Mouse (Mus musculus): ENCODE data around the gene Pramel7. TPM values are rescaled to one million over a fixed set of nuclear protein-coding genes. Genes with fewer than 3 reads are reported as not detected.

Pramel7 gene
- polyA plus RNA-seq (2015; fragmentation: Nextera tagmentation; extraction: Ambion mirVana) = not detected in 2 replicates

GRCm38 (mm10) chr2:87496993-87497392, at the start of gene Pramel7:
Pramel7 (minus strand) TSS chr2:87497093.

DNA sequence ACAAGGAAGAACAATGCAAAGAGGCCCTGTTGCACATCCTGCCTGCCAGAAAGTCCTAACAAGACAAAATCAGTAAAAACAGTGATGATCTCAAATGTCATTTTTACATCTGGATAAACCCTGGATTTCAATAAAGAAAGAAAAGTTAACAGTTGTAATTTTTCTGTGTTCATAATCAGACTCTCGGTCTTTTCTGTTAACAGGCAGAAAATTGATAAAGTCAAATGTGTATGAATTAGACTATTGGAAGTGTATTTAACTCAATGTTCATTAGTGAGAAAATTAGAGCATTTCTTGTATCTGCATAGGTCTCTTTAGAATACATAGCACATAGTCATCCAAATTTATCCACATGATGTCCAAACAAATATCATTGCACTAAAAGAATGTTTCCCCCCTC, 48.5 kb upstream of the Pramel7 start, which contains the start of gene Olfr1128:
Olfr1128 (minus strand) TSS at position 101 of the 400 bp plus-strand sequence.

GRCm38 (mm10) chr2:87531496-87531895, 34.6 kb upstream of the Pramel7 start, which contains the start of gene Olfr153:
Olfr153 (plus strand) TSS chr2:87531796.

DNA sequence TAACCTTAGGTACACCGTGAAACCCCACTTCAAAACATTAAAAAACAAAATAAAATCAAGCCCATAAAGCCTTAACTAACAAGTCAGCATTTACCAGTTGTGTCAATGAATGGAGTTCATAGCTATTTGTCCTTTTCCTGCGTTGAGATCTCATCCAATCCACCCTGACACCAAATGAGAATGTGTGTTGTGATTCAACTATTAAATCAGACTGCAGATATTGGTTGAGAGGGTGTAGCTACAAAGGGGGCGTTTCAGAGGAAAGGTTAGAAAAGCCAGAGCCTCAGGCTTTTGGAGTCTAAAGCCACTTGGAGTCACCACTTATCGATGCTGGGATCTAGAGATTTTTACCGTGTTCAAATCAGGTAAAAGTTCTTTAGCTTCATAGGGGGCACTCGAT, 9.4 kb upstream of the Pramel7 start, which contains the start of gene Pramel6:
Pramel6 (plus strand) TSS at position 301 of the 400 bp plus-strand sequence.

DNA sequence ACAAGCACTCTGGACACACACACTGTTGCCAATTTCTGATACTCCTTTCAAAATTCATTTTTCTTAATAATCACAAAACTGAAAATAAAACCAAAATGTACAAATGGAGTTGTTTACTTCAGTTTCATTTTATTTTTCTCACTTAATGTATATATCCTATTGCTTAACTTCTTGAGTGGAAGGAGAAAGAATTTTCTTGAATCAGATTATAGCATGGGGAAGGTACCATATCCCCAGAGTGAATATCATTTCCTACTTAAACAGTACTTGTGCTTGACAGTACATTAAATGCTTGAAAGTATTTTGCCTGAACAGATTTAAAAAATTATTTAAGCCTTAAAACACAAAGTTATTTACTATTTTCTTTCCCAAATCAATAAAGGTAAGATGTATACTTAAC, 43.2 kb downstream of the Pramel7 start, which contains the start of gene Olfr1126:
Olfr1126 (plus strand) TSS at position 301 of the 400 bp plus-strand sequence.

Other genes starting within 250 kb of the Pramel7 start
- gene Olfr1115, start 249.1 kb downstream of the Pramel7 start, polyA plus RNA-seq (2015; fragmentation: Nextera tagmentation; extraction: Ambion mirVana) = not detected in 2 replicates
- gene Olfr1116, start 229.6 kb downstream of the Pramel7 start, polyA plus RNA-seq (2015; fragmentation: Nextera tagmentation; extraction: Ambion mirVana) = not detected in 2 replicates
- gene Olfr1118, start 189.5 kb downstream of the Pramel7 start, polyA plus RNA-seq (2015; fragmentation: Nextera tagmentation; extraction: Ambion mirVana) = not detected in 2 replicates
- not detected in 2 replicates for gene Olfr1120, start 142.3 kb downstream of the Pramel7 start, polyA plus RNA-seq (2015; fragmentation: Nextera tagmentation; extraction: Ambion mirVana)
- gene Olfr1121, start 127.2 kb downstream of the Pramel7 start, polyA plus RNA-seq (2015; fragmentation: Nextera tagmentation; extraction: Ambion mirVana) = not detected in 2 replicates
- gene Olfr1122, start 111.2 kb downstream of the Pramel7 start, polyA plus RNA-seq (2015; fragmentation: Nextera tagmentation; extraction: Ambion mirVana) = not detected in 2 replicates
- not detected in 2 replicates for gene Olfr1123, start 80.5 kb downstream of the Pramel7 start, polyA plus RNA-seq (2015; fragmentation: Nextera tagmentation; extraction: Ambion mirVana)
- 0.05 TPM in 1 of 2 replicates, not detected in the other for gene Olfr1124, start 66.8 kb downstream of the Pramel7 start, polyA plus RNA-seq (2015; fragmentation: Nextera tagmentation; extraction: Ambion mirVana)
- gene Olfr1126, start 43.1 kb downstream of the Pramel7 start, polyA plus RNA-seq (2015; fragmentation: Nextera tagmentation; extraction: Ambion mirVana) = not detected in 2 replicates
- gene Pramel6, start 9.5 kb upstream of the Pramel7 start, polyA plus RNA-seq (2015; fragmentation: Nextera tagmentation; extraction: Ambion mirVana) = not detected in 2 replicates
- gene Olfr153, start 34.7 kb upstream of the Pramel7 start, polyA plus RNA-seq (2015; fragmentation: Nextera tagmentation; extraction: Ambion mirVana) = not detected in 2 replicates
- not detected in 2 replicates for gene Olfr1128, start 48.4 kb upstream of the Pramel7 start, polyA plus RNA-seq (2015; fragmentation: Nextera tagmentation; extraction: Ambion mirVana)
- not detected in 2 replicates for gene Olfr1129, start 76.8 kb upstream of the Pramel7 start, polyA plus RNA-seq (2015; fragmentation: Nextera tagmentation; extraction: Ambion mirVana)
- not detected in 2 replicates for gene Olfr1130, start 109.1 kb upstream of the Pramel7 start, polyA plus RNA-seq (2015; fragmentation: Nextera tagmentation; extraction: Ambion mirVana)
- gene Olfr1131, start 130.0 kb upstream of the Pramel7 start, polyA plus RNA-seq (2015; fragmentation: Nextera tagmentation; extraction: Ambion mirVana) = not detected in 2 replicates
- not detected in 2 replicates for gene Olfr1132, start 140.4 kb upstream of the Pramel7 start, polyA plus RNA-seq (2015; fragmentation: Nextera tagmentation; extraction: Ambion mirVana)
- not detected in 2 replicates for gene Olfr1133, start 150.3 kb upstream of the Pramel7 start, polyA plus RNA-seq (2015; fragmentation: Nextera tagmentation; extraction: Ambion mirVana)
- not detected in 2 replicates for gene Olfr1134, start 161.4 kb upstream of the Pramel7 start, polyA plus RNA-seq (2015; fragmentation: Nextera tagmentation; extraction: Ambion mirVana)
- not detected in 2 replicates for gene Olfr1135, start 176.6 kb upstream of the Pramel7 start, polyA plus RNA-seq (2015; fragmentation: Nextera tagmentation; extraction: Ambion mirVana)
- gene Olfr1136, start 196.9 kb upstream of the Pramel7 start, polyA plus RNA-seq (2015; fragmentation: Nextera tagmentation; extraction: Ambion mirVana) = not detected in 2 replicates
- not detected in 2 replicates for gene Olfr1137, start 216.1 kb upstream of the Pramel7 start, polyA plus RNA-seq (2015; fragmentation: Nextera tagmentation; extraction: Ambion mirVana)
- not detected in 2 replicates for gene Olfr1138, start 242.9 kb upstream of the Pramel7 start, polyA plus RNA-seq (2015; fragmentation: Nextera tagmentation; extraction: Ambion mirVana)
- gene Olfr1140, start 246.7 kb upstream of the Pramel7 start, polyA plus RNA-seq (2015; fragmentation: Nextera tagmentation; extraction: Ambion mirVana) = not detected in 2 replicates